Mouse (Mus musculus): ENCODE measurements at regions not wholly inside any gene's neighbourhood (a gene's known extent, or its start where the extent isn't known, plus 50 kb on each side); places are given as distances from the start of the nearest gene placed in this dataset.

- ATAC-seq (ENCODE audit: low TSS enrichment) = no peak
Observed at GRCm38 (mm10) chr15:87091048-87091777, 452.9 kb upstream of the Fam19a5 start.

GRCm38 (mm10) chr15:87097206-87097605 is 446.9 kb upstream of the Fam19a5 start:
- ATAC-seq (ENCODE audit: low TSS enrichment) = no peak

DNA sequence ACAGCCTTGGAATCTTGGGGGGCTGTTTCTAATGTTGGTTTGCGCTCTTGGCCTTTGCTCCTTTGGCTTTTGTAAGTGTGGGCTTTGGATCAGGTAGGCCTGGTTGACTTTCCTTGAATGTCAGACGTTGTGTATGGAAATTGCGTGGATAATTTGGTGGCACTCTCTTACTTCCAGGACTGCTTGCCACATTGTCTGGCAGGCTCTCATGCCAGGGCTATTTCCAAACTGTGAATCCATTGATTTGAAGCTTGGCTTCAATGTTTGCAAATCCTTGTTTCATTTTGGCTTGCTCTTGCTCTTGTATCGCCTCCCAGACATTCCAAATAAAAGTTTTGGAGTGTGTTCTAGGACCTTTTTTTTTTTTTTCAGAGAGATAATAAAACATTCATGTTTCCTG is 443.0 kb upstream of the Fam19a5 start:
- ATAC-seq (ENCODE audit: low TSS enrichment) = no peak

DNA sequence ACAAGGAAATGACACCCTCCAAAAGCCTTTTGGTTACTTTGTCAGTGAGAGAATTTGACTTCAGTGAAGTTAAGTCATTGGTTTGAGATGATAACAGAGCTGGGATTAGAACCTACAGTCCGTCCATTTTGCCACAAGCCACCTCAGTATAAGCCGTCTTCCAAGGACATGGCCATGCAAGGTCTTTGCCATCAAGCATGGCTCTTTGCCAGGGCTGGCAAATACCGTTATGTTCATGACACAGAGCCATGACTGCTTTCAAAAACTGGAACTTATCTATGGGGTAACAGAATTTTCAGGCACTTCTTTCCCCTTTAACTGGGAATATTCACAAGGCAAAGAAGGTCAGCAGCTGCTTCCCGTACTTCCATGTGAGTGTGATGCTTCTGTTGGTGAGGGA is 441.9 kb upstream of the Fam19a5 start:
- no peak for ATAC-seq (ENCODE audit: low TSS enrichment)

DNA sequence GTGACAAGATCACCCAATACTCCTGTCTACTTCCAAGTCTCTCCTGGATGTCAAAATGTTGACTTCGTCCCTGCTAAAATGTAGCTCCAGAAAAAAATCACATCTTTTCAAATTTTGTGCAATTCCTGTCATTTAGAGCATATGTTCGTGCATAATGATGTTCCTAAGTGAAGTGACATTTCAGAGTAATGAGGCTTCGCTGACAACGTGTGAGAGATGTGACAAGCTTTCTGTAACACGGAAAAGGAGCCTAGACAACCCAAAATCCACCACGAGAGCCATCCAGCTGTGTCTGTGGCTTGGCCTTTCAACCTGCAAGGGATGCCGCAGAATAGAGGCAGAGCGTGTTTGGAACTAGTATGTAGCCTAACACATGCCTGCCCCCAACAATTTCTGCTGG is 438.1 kb upstream of the Fam19a5 start:
- ATAC-seq (ENCODE audit: low TSS enrichment) = no peak; the same call in 1 of the 2 replicates

- no peak for ATAC-seq (ENCODE audit: low TSS enrichment)
Observed at GRCm38 (mm10) chr15:87107701-87108100, 436.4 kb upstream of the Fam19a5 start.

DNA sequence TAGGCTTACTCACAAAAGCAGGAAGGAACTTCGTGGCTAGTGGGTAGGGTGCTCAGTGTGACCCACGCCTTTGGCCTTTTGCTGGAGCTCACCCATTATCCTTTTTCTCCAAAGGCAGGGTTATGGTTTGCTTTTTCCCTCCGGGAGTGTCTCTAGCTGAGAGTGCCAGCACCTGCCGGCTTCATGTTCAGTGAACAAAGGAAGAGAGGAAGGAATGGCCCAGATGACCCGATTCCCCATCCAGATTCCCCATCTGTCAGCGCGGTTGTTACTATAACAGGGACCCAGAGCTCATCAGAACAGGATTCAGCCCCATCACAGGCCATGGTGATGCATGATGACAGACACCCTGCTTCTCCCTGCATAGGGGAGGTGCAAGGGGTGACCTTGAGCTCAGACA is 435.7 kb upstream of the Fam19a5 start:
- ATAC-seq (ENCODE audit: low TSS enrichment) = no peak

- no peak for ATAC-seq (ENCODE audit: low TSS enrichment)
Observed at GRCm38 (mm10) chr15:87122656-87123055, 421.4 kb upstream of the Fam19a5 start.

DNA sequence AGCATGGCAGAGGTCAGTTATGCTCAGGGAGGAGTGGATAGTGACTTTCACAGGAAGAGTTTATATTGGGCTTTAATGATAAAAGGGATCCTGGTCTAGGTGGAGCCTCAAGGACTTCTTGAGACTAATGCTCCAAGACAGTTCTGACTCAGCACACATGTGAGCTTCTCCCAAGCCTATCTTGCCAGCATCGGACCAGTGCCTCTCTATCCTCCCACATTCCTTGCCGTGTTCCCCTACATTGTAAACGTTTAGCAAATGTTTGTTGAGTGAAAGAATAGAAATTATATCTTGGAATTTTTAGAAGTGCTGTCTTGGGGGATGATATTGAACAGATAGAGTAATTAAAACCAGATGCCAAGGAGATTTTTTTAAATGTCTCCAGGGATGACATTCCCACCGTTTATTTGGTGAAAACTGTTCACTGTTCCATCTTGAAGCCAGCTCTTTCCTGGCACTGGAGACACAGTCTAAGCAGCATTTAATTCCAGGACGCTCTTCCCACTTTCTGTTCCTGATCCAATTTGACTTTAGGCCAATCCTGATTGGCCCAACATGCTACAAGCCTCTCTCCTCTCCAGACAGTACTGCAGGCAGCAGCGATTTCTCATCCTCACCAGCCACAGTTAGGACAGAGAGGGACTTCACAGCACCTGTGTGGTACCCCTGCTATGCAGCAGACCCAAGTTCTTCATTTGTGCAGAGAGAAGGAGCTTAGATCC is 418.5 kb upstream of the Fam19a5 start:
- ATAC-seq (ENCODE audit: low TSS enrichment) = peak; percentile 79

- no peak for ATAC-seq (ENCODE audit: low TSS enrichment)
Observed at GRCm38 (mm10) chr15:87138870-87139269, 405.2 kb upstream of the Fam19a5 start.

- no peak for ATAC-seq (ENCODE audit: low TSS enrichment)
Observed at GRCm38 (mm10) chr15:87169136-87169535, 375.0 kb upstream of the Fam19a5 start.

- ATAC-seq (ENCODE audit: low TSS enrichment) = no peak
Observed at GRCm38 (mm10) chr15:87170890-87171289, 373.2 kb upstream of the Fam19a5 start.

GRCm38 (mm10) chr15:87173096-87173495 is 371.0 kb upstream of the Fam19a5 start:
- ATAC-seq (ENCODE audit: low TSS enrichment) = no peak

DNA sequence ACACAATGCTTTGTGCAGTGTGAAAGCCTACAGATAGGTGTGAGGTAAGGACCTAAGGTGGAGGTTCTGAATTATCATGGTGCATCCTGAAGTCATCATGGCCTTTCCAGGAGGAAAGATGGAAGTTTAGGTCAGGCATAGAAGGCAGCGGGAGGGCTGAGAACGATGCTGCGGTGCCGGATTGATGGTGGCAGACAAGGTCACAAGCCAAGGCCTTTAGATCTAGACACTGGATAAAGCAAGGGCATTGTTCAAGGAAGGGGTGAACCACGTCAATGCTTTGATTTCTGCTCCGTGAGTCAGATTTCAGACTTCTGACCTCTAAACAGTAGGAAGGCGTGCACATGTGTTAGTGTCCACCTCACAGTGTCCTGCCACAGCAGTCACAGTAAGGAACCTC is 365.5 kb upstream of the Fam19a5 start:
- ATAC-seq (ENCODE audit: low TSS enrichment) = no peak

GRCm38 (mm10) chr15:87180836-87181235 is 363.3 kb upstream of the Fam19a5 start:
- no peak for ATAC-seq (ENCODE audit: low TSS enrichment)

- no peak for ATAC-seq (ENCODE audit: low TSS enrichment)
Observed at GRCm38 (mm10) chr15:87184248-87184647, 359.9 kb upstream of the Fam19a5 start.

DNA sequence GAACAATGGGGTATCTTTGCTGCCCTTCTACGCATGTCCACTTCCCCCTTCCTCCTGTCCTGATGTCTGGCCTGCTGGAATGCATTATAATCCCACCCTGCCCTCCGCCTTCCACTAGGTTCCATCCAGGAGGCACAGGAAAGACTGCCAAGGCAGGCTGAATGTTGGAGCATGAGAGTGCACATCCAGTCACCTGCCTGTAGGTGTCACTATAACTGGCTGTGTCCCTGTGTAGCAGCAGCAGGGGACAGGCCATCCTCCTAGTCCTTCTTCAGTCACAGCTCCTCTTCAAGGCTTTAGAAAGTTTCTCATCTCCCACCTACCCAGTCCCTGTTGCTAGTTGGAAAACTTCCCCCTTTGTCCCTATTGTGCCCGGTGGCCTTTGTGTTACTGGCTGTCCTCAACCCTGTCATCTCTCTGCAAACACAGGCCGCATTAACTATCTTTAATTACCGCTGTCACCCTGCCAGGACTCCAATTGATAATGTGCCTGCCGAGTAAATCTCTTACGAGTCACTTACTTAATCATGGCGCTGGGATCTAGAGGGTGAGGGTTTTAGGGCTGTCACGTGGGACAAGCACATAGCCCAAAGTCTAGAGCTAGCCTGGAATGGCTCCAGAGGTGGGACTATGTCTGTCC is 355.2 kb upstream of the Fam19a5 start:
- ATAC-seq (ENCODE audit: low TSS enrichment) = no peak

GRCm38 (mm10) chr15:87191901-87192300 is 352.2 kb upstream of the Fam19a5 start:
- no peak for ATAC-seq (ENCODE audit: low TSS enrichment)

DNA sequence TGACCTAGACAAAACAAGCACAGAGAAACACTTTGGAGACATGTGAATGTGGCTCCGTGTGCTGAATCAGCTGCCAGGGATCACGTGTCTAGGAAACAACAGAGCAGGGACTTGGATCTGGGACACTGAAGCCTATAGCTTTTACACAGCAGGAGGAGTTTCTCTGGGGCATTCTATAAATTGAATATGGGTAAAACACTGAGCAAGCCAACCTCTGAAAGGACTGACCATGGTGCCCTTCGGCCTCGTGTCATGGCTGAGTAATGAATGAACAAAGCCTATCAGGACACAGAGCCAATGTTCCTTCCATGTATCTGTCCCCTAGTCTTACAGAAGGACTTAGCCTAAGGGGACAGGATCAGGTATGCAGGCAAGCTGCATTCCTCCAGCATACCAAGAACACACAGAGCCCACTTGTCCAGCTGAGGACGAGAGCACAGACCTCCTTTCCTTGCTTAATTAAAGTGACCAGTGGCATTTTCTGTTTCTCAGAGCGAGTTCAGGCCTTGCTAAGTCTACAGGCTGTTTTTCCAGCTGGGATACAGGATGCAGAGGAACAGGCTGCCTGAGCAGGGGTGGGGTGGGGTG is 347.7 kb upstream of the Fam19a5 start:
- ATAC-seq (ENCODE audit: low TSS enrichment) = no peak

- no peak for ATAC-seq (ENCODE audit: low TSS enrichment)
Observed at GRCm38 (mm10) chr15:87199641-87200040, 344.5 kb upstream of the Fam19a5 start.

- ATAC-seq (ENCODE audit: low TSS enrichment) = peak; percentile 55; the same call in 1 of the 2 replicates
Observed at GRCm38 (mm10) chr15:87200282-87201048, 343.6 kb upstream of the Fam19a5 start.

GRCm38 (mm10) chr15:87201055-87201454 is 343.0 kb upstream of the Fam19a5 start:
- no peak for ATAC-seq (ENCODE audit: low TSS enrichment)
